Mouse (Mus musculus): ENCODE measurements around the gene A4gnt.

DNA sequence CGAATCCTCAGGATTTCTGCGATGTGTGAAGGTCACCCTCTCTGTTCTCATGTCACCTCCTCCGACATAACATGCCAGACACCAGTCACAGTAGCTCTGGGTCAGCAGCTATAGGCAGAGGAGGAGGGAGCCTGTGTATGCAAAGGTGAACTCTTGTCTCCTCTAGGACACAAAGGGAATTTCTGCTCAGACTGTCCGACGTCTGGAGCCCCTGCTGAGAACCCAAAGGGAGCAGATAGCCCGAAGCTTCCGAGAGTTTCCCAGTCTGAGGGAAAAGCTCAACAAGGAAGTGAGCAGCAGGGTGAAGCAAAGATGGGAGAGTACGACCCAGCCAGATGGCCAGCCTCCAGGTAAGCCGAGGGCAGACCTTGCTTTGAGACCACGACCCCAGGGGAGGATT, 48.5 kb downstream of the A4gnt start:
- TF ChIP-seq ZMIZ1 (IDR thresholded peaks at IDR 0.05; ENCODE audit: low read depth, low read length) (no peak), POLR2A (IDR thresholded peaks at IDR 0.05; ENCODE audit: control insufficient read depth in 1 of 2, insufficient read depth in 1 of 2, low read depth in 1 of 2, low read length in 2 of 2, poor library complexity in 1 of 2) (no peak), GATA1 (IDR thresholded peaks at IDR 0.05; ENCODE audit: low read depth, low read length) (no peak), TCF12 (IDR thresholded peaks at IDR 0.05; ENCODE audit: low read depth, low read length) (no peak), ZC3H11A (IDR thresholded peaks at IDR 0.05; ENCODE audit: low read depth, low read length) (no peak), CTCF (IDR thresholded peaks at IDR 0.05 in 2 of 3, conservative IDR thresholded peaks at IDR 0.05 in 1 of 3; ENCODE audit: control insufficient read depth in 1 of 3, insufficient read depth in 1 of 3, low read depth in 2 of 3, low read length in 3 of 3, poor library complexity in 1 of 3, severe bottlenecking in 1 of 3) (no peak), EP300 (IDR thresholded peaks at IDR 0.05; ENCODE audit: low read depth in 1 of 2, low read length in 2 of 2) (no peak), USF2 (IDR thresholded peaks at IDR 0.05; ENCODE audit: borderline replicate concordance in 1 of 2, insufficient read depth in 1 of 2, low read depth in 1 of 2, low read length in 2 of 2) (no peak), TBP (IDR thresholded peaks at IDR 0.05; ENCODE audit: low read depth, low read length) (no peak), MAFK (IDR thresholded peaks at IDR 0.05; ENCODE audit: borderline replicate concordance, low read depth, low read length) (no peak), E2F4 (IDR thresholded peaks at IDR 0.05; ENCODE audit: borderline replicate concordance, low read depth, low read length) (no peak), ELF1 (IDR thresholded peaks at IDR 0.05; ENCODE audit: low read depth, low read length) (no peak), HCFC1 (IDR thresholded peaks at IDR 0.05; ENCODE audit: low read depth, low read length) (no peak)

Measured in MEL (cell line).